Mouse (Mus musculus) Muller cell, postnatal 12 days (primary cell): ENCODE data around the gene Plekha6.

ENCODE experiments used
- DNase-seq: peaks from one replicate; pipeline ENCODE4 v3.0.0-alpha.2; 2015; ENCODE audit errors: inconsistent ontology term

The Plekha6 gene

DNA sequence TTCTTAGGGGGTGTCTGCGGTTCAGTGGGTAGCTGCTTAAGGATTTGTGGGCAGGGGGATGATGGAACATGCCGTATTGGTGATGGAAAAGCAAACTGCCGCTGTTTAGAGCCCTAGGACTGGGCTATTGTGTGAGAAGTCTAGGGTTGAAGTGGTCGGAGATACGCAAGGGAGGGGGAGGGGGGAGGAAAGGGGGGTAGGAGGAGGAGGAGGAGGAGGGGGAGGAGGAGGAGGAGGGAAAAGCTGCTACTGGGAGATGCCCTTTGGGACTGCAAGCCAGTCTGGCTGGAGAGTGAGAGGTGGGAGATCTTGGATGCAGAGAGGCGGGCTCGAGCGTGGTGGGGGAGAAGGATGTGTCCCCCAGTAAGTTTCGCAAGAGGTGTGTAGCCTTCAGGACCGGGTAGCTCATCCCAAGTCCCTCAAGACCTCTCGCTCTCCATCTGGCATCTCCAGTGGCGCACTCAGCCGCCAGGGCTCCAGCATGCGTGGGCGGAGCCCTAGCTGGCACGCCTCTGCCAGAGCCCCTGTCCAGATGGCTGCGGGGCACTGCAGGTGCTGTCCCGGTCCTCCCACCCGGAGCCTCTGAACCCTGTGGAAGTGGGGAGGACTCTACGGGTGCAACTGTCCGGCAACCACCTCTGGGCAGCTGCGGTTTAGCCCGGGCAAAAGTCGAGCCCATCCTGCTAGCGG, 18.2 kb downstream of the Plekha6 start:
- peak; percentile 71 for DNase-seq

DNA sequence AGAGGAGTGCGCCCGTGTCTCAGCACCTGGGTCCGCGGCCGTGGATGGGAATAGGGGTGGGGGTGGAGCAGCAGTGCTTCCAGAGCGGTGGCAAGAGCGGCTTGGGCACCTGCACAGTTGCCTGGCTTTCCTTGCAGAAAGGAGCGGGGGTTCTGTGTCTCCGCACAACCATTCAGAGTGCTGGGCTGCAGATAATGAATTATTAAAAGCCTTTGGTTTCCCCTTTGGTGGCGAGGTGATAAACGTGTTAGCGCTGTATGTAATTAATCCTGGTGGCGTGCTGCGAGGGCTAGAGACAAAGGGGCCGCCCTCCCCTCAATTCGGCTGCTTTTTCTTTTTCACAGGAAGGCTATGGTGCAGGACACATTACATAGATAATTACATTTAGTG, 18.7 kb downstream of the Plekha6 start:
- DNase-seq = no peak

DNA sequence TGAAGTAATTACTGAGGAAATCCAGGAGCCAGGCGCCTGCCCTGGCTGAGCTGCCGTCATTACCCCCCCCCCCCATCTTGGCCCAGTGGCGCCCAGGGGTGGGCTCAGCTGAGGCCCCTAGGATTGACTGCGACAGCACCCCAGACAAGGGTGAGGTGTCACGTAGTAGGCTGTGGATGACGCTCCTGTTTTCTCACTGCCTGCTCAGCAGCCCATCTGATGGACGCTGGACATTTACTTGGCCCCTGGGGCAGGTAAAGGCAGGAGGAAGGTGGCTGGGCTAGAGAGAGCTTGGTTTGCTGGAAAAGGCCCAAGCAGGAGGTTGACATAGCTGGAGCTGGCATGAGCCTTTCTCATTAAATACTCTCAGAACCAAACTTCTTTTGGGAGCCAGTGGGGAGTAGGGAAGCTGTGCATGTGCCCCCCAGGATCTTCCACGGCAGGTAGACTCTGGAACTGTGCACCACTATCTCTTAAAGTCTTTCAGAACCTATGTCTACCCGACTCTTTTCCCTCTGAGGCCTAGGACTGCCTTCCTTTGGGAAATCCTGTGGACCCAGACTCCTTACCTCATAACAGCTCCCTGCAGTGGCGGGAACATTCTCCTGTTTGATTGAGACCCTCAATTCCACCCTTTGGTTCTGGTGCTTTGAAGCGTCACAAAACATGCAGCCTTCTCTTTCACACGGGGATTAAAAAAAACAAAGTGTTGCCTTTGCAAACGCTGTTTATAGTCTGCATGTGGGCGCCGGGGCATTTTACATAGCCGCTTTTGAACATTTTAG, 19.3 kb downstream of the Plekha6 start:
- DNase-seq = no peak

DNA sequence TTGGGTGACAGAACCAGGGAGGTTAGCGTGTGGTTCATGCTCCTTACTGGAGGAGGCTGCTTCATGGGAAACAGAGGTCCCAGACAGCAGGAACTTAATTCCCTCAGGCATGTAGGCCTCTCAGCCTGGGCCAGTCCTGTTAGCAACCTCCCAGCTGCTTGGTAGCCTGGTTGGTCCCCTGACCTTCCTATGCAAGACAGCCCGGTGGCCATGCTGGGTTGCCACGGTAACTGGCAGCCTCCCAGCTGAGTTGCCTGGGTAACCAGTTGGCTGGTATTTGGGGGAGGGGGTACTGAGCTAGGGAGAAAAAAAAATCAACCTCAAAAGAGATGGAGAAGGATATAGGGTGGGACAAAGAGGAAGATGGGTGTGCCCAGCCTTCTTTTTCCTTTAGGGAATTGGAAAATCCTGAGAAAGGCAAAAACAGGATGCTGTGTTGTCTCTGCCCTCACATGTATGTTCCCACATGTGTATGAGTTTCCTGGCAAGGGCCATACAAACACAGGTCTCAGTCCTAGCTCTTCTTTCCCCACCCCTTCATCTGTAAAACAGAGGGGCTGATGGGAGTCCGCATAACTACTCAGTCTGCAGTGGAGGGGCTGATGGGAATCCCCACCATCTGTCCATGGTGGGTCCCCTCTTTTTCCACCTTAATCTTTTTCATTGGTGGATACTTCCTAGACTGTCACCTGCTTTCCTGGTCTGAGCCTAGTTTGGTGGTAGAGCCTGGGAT, 24.1 kb downstream of the Plekha6 start:
- no peak for DNase-seq

DNA sequence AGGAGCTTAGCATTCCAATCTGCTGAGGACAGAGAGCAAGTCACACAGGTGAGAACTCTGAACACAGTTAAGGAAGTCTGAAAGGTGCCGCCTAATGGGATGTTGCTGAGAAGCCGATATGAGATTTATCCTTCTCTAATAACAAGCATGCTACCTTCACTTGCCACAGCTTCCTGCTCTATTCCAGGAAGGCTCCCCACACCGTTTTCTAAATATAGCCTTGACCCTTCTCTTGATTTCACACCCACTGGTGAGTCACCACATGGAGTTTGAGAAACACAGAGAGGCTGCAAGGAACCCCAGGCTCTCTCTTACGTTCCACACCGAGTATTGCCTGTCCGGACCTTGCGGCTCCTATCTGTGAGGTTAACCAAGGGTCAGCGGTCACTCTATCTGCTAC, 24.7 kb downstream of the Plekha6 start:
- no peak for DNase-seq

DNA sequence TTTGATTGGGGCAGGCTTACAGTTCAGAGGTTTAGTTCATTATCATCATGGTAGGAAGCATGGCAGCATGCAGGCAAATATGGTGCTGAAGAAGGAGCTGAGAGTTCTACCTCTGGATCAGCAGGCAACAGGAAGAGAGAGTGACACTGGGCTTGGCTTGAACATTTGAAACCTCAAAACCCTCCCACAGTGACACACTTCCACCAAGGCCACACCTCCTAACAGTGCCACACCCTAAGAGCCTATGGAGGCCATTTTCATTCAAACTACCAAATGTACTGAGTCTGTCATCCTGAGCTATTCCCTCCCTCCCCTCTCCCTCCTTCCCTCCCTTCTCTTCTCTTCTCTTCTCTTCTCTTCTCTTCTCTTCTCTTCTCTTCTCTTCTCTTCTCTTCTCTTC, 25.5 kb downstream of the Plekha6 start:
- DNase-seq = no peak

DNA sequence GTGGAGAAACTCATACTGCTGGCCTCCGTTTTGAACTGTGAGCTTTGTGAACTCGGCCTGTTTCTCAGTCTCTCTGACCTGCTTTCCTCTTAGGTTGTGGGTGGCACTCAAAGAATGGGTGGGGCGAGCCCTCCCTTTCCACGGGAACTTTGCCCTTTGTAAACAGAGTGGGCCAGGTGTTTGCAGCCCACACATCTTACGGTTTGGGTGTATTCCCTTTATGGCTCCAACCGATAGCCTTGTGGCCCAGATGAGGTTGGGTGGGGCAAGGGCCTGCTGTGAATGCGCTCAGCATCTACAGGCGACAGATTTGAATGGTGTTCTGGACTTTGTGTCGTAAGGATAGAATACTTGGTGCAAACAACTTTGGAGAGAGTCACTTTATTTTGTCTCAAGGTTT, 26.5 kb downstream of the Plekha6 start:
- DNase-seq = no peak

DNA sequence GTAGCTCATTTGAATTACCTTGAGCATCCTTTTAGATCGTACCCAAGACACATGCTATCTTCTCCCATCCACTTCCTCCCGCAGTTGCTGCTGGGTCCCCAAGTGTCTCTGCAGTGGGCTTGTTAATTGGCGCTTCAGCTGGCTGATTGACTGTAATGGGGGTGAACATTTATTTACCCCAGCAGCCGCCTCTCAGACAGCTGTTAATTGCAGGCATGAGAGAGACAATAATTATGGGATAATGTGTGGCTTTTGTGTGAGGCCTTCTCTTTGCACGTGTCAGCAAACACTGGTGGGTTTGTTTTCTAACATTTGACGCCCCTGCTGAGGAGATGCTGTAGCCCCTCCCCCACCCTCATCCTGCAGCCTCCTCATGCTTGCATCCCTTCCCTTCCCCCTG, 32.2 kb downstream of the Plekha6 start:
- DNase-seq = no peak

DNA sequence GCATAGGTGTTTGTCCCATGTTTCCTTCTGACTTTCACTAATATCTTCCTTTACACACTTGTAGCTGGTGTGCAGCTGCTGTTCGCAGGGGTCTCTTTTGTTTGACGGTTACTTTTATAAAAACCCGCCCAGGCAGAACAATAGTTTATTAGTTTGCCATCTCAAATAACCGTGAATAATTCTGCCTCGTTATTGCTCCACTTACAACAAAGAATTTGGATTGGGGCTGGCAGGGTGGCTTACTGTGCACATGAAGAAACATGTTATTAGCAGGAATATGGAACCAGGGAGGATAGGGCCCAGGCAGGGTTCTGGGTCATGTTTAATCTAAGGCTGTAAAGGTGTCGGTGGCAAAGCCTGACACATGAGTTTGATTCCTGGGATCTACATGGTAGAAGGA, 33.3 kb downstream of the Plekha6 start:
- DNase-seq = peak; percentile 53

DNA sequence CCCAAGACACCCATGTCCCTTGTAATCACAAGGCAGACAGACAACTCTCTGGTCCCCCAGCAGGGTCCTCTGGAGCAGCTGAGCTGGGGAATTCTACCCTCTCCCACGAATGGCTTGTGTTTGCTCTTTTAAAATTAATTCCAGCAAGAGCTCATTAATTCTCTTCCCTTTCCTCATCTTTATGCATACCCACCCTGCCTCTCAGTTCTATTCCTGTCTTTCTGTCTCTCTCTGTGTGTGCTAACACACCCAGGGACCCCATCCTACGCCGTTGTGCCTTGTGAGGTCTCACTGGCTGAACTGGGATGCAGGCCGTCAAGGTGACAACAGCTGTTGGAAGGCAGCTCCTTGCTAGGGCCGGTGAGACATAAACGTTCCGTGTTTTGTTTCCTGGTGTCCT, 35.7 kb downstream of the Plekha6 start:
- no peak for DNase-seq

DNA sequence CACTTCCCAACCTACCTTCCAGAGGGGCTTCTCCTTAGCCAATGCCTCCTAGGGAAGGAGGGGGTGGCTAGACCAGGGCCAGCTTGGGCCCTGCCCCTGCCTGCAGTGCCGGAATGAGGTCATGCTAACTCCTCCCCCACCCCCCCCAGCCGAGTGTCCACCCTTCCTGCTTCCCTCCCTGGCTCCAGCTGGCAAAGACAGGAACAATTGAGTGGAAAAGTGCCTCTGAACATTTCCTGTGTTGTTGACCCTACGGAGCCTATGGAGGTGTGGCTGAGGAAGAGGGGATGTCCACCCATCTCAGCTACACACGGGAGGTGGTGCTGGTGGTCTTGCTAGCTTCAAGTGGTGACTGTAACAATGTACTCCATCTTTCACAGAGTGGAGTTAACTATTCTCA, 37.5 kb downstream of the Plekha6 start:
- DNase-seq = peak; percentile 38

DNA sequence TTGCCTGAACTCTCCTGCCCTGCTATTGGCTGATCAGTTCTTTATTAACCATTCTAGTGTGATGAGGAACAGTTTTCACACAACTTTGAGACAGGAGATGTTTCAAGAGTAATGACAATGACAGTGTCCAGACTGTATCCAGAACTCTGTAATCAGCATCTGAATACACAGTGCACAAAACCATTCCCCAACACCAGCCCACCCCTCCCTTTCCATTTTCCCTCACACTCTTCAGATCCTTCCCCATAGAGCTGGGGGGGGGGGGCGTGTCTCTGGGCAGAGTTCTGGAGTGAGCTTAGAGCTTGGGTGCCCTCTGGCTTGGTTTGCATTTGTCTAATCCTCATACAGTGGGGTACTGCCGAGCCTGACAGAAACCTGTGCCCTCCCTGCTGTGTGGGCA, 39.7 kb downstream of the Plekha6 start:
- no peak for DNase-seq

DNA sequence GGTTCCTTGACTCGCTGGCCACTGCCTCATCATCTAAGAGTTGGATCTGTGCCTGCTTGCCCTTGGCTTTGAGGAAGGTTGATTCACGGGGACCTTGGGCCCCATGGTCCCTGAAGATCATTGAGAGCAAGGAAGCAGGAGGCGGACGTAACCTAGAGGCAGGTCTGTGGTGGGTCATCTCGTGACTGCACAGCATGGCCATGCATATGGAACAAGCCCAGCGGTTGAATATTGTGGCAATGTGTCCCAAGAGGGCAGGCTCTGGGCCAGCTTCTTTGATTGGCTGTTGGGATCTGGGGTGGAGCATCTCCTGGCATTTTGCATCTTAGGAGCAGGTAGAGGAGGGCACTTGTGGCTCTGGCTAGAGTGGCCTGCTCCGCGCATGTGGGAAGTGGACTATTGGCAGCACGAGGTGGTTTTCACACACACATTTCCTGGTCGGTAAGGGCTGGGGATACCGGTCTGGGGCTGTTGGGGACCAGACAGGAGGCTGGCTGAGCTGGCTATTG, 40.4 kb downstream of the Plekha6 start:
- DNase-seq = no peak

DNA sequence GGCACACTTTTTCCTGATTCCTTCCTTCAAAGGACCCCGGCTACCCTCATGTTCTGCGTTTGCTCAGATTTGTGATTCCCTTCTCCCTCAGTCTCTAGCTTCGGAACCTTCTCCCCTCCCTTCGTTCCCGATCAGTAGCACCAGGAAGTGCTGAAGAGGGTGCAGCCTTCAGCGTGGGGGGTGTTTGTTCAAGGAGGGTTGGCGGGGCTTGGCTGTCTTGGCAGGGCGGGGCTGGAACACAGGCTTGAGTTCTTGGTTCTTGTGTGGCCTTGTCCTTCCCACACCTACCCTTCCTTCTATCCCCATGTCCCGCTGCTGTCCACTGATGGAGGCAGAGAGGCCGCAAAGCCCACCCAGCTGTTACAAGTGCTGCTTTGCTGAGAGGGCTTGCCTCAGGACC, 41.0 kb downstream of the Plekha6 start:
- no peak for DNase-seq

DNA sequence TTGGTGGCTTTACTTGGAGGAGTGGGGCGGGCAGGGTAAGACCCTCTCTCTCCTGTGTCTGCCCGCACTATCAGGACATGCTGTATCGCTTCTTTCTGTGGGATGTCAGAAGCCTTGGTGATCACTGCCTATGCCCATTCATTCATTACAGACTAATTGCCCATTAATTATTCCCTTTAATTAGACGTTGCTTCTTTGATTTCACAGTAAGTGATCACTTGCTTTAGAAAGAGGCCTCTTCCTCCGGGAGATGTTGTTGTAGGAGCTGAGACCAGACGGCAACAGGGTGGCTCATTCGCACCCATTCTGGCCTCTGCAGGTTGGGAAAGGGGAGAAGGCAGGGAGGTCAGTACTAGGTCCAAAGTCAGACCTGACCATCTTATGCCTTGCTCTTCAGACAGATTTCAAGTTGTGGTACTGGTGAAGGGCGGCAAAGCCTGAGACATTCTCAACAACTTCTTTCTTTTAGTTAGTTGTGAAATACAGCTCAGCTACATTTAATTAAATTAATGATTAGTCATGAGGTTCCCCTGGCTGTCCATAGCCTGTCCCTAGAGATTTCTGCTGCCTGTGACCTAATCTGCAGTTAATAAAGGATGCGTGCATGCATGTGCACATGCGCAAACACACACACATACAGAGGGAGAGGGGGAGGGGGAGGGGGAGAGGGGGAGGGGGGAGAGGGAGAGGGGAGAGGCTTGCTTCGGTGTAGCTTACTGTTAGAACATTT, 44.2 kb downstream of the Plekha6 start:
- peak; percentile 19 for DNase-seq

DNA sequence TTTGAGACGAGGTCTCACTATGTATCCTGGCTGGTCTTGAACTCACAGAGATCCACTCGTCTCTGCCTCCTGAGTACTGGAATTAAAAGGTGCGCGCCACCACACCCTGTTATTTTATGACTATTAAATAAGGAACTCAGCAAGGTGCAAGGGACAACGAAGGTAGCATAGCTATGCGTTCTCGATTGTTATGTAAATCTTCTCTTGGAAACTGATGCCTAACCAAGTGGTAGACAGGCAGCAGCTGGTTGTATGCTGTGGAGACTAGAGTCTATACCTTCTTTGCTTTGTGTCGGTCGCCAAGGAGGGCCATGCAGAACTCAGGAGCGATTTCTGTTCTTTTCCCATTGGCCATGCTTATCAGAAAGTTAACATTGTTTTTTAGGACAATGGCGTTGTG, 45.0 kb downstream of the Plekha6 start:
- no peak for DNase-seq

DNA sequence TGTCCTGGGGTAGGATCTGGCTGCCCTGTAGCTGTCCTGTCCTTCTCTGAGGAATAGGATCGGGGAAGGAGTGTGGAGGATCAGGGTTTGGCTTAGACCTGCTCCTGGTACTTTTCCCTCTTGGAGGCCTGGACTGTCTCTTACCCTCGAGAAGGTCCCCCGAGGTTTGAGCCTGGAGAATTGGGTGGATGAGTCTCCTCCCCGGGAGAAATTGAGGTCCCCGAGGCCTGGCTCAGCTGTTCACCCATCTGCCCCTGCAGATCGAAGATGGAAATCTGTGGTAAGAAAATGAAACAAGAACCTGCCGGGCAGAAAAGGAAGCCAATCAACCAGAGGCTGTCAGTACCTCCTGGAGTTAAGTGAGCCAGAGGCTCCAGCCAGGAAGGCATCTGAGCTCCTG, 45.5 kb downstream of the Plekha6 start:
- no peak for DNase-seq

DNA sequence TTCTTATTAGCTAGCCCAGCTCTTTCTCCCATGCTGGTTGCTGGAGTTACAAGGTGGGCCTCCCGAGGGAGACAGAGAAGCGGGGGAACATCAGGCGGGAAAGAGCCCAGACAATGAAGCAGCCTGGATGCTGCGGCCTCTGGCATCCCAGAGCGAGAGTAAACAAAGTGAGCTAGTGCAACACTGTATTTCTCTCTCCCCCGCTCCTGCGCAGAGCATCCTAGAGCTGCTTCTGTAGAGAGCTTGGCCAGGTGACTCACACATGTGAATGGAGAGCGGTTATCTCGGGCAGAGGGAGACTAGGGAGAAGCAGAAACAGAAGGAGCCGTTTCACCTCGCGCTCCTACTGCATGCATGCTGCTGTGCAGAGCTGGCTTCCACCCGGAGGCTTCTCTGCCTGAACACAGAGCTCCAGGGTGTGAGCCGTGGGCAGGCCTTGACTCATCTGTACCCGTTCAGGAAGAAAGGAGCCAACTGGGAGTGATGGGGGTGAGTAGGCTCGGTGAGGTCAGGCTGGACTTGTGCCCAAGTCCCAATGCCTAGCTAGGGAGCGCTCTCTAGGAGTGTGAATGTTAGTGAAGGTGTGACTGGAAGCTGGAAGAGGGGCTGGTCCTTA, 46.0 kb downstream of the Plekha6 start:
- DNase-seq = peak; percentile 44

DNA sequence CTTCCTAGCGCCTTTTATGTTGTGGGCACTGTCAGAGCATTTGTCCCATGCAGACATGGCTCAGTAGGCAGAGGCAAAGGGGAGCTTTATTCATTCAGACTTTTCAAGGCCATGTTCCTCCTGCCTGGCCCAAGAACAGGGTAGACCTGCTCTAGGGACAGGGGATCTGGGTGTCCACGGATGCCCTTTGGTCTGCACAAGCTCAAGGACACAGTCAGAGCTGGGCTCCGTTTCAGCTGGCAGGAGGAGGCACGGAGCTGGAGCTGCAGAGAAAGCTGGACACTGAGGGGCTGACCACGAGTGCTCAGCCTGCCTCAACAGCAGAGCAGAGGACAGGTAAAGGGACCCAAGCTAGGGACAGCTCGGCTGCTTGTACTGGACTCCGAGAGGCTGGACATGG, 46.8 kb downstream of the Plekha6 start:
- no peak for DNase-seq

DNA sequence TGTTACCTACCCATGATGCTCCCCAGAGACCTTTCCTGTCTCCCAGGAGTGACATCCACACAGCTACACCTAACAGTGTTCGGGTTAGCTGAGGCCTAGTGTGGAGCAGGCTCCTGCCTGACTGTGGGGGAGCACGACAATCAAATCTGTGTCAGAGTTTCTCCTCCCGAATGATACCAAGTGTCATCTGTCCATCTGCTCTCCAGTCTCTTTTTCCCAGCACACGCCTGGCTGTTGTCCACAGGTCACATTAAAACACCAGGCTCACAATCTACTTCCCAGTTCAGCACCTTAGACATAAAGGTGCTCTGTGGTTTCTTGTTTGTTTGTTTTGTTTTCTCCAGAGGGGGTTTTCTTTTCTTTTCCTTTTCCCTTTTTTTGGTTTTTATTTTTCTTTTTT, 48.3 kb downstream of the Plekha6 start:
- DNase-seq = no peak

DNA sequence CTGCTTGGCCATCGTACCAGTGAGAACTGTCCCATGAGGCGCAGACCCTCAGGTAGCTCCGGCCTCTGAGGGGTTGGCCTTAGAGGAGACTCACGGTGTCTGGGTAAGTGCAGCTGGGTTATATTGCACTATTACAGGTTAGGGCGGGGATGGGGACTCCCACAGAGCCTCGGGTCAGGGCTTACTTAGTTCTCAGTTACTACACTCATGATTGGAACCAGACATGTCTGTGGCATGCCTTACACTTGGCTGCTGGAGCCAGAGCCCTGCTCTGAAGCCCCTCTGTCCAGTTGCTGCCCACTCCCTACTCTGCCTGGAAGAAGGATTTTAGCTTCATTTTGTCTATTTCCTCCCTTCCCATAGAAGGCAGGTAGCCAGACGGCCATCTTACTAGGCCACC, 49.1 kb downstream of the Plekha6 start:
- DNase-seq = no peak

DNA sequence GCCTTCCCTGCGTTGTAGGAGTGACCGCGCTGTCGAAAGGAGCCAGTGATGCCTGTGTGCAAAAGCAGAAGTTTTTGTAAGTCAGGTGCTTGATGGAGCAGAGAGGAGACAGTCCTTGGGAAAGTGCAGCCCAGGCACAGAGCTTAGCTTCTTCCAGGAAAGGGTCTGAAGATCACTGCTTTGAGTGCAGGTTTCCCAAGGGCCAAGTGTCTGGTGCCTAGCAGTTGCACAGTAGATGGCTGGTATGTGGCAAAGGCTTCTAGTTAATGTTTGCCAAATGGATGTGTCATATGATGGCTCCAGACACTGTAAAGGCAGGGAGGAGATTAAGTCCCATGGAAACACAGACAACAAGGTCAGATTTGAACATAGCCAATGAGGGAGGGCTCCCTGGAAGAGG, 49.9 kb downstream of the Plekha6 start:
- no peak for DNase-seq
